Mouse (Mus musculus): Measurements from ENCODE around the gene Ptn.

Gene Ptn

GRCm38 (mm10) chr6:36752887-36753286, 57.1 kb downstream of the Ptn start:
- DNase-seq, result no peak

- no peak for DNase-seq
Measured at GRCm38 (mm10) chr6:36739811-36740210, 70.2 kb downstream of the Ptn start.

GRCm38 (mm10) chr6:36736763-36737162, 73.3 kb downstream of the Ptn start:
- no peak for DNase-seq

- peak in 1 of 2 experiments; percentile 28 for DNase-seq
Measured at GRCm38 (mm10) chr6:36735622-36736021, 74.4 kb downstream of the Ptn start.

- peak; percentile 28 to 50 for DNase-seq
Measured at GRCm38 (mm10) chr6:36729811-36730210, 80.2 kb downstream of the Ptn start.

GRCm38 (mm10) chr6:36728079-36728478, 81.9 kb downstream of the Ptn start:
- peak in 1 of 2 experiments; percentile 49 for DNase-seq

GRCm38 (mm10) chr6:36725509-36726160, 84.4 kb downstream of the Ptn start:
- DNase-seq, result no peak

GRCm38 (mm10) chr6:36722769-36723549, 87.1 kb downstream of the Ptn start:
- no peak for DNase-seq

- DNase-seq, result no peak
Measured at GRCm38 (mm10) chr6:36713329-36713728, 96.7 kb downstream of the Ptn start.

- no peak for DNase-seq
Measured at GRCm38 (mm10) chr6:36695481-36695880, 114.5 kb downstream of the Ptn start.

GRCm38 (mm10) chr6:36691497-36691896, 118.5 kb downstream of the Ptn start:
- DNase-seq, result peak; percentile 16 to 52

- DNase-seq, result no peak
Measured at GRCm38 (mm10) chr6:36690941-36691340, 119.1 kb downstream of the Ptn start.

GRCm38 (mm10) chr6:36676710-36677691, 133.0 kb downstream of the Ptn start:
- peak; percentile 3 to 8 for DNase-seq

- DNase-seq, result no peak
Measured at GRCm38 (mm10) chr6:36672399-36673221, 137.4 kb downstream of the Ptn start.

- DNase-seq, result no peak
Measured at GRCm38 (mm10) chr6:36671274-36671673, 138.7 kb downstream of the Ptn start.
